Mouse (Mus musculus) lung, adult 2 months (tissue): ENCODE measurements at regions not wholly inside any gene's neighbourhood (a gene's known extent, or its start where the extent isn't known, plus 50 kb on each side); places are given as distances from the start of the nearest gene placed in this dataset.

Experiments
- DNase-seq: peaks from one replicate; pipeline ENCODE4 v3.0.0; 2022
- H3K4me1 ChIP-seq: fragments of 200-500 bp; 2 replicates; pipeline ENCODE4 v1.6.1; 2011; ENCODE audit warnings: low read length; ENCODE audit not compliant: control insufficient read depth, insufficient read depth
- H3K4me3 ChIP-seq: fragments of 200-500 bp; replicated peaks from 2 replicates; pipeline ENCODE3; 2011; ENCODE audit warnings: low read depth, mild to moderate bottlenecking, control low read depth, low read length; ENCODE audit errors: extremely low read depth
- CTCF ChIP-seq: fragments of 200-500 bp; IDR thresholded peaks from 2 replicates; pipeline ENCODE4 v1.5.1; 2011; ENCODE audit warnings: mild to moderate bottlenecking, low read length, control low read depth; ENCODE audit not compliant: insufficient read depth
- POLR2A ChIP-seq: fragments of 200-500 bp; IDR thresholded peaks from 2 replicates; pipeline ENCODE4 v1.6.1; 2011; ENCODE audit warnings: low read depth, mild to moderate bottlenecking, control low read depth, low read length, borderline replicate concordance; ENCODE audit errors: extremely low read depth
- WGBS: fragments of 180-500 bp; shearing (Covaris S2); methylation state at CpG from one replicate; pipeline ENCODE4 v1.1.7; 2018; 5-methylcytosine and 5-hydroxymethylcytosine counted together

GRCm38 (mm10) chr4:131188066-131188465 lies 243.9 kb downstream of the Matn1 start:
- H3K4me1 ChIP-seq: no peaks in the 10 kb centered on the region
- TF ChIP-seq POLR2A: no peak
- no peak for TF ChIP-seq CTCF
- WGBS: 70% methylated on average over 3 of the region's 3 CpGs
- no peak overlapping the region for H3K4me3 ChIP-seq
- DNase-seq: no peak

DNA sequence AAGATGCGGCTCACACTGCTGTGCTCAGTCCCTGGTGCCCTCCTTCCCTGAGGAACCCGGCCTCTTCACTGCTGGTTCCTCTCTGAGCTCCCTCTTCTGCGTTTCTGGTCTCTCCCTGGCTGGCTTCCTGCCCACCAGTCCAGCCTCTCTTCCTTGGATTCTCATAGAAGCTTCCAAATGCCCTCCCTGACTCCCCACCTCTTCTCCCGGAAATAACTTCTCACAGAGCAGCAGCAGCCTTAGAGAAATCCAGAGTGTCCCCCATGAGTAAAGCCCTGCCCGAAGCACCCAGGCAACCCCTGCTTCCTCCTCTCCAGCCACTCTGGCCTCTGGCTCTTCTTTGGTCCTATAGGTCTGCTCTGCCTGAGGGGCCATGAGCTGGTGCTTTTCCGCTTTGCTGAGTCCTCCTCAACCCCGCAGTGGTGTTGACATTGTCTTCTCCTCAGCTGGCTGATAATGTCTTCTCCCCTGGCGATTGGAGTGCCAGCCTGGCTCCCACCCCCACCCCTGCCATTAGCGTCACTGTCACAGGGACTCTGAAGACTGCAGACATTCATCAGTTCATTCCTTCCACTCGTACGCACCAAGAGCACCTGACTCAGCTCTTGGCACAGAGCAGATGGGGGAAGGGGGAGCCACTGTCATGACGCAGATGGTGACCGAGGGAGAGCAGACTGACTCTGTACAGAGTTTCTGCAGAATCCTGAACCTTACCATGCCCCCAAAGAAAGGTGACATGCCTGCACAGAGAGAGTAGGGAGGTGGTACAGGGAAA lies 247.1 kb downstream of the Matn1 start:
- H3K4me3 ChIP-seq: no peak overlapping the region
- DNase-seq: no peak
- H3K4me1 ChIP-seq: no peaks in the 10 kb centered on the region
- TF ChIP-seq CTCF (no peak), POLR2A (no peak)
- 47% methylated on average over 13 of the region's 13 CpGs for WGBS

DNA sequence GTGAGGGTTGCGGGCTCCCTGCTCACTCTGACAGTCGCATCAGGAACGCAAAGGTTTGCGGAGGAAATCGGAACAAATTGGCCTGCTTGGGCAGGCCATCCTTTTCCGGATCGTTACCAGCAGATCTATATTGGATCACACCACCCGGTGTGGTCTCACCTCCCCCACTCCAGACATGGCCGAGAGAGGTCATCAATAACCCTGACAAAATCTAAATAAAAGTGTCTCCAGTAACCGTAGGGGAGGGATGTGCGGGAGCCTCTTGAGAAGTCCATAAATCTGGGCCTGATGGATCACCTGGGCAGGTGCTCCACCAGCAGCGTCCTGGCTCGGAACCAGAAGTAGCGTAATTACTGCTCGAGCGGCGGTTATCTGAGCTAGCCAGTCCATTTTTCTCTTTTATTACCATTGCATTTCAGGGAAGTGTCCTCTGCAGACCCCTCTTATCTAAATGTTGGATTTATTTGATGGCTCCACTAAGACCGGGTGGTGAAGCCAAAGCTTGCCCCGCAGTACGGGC lies 249.8 kb downstream of the Matn1 start:
- 51% methylated on average over 20 of the region's 20 CpGs for WGBS
- DNase-seq: no peak
- H3K4me1 ChIP-seq: no peaks in the 10 kb centered on the region
- no peak for TF ChIP-seq POLR2A
- TF ChIP-seq CTCF: no peak
- no peak overlapping the region for H3K4me3 ChIP-seq

- H3K4me1 ChIP-seq: no peaks in the 10 kb centered on the region
- DNase-seq: no peak
- WGBS: 79% methylated on average over 4 of the region's 4 CpGs
- TF ChIP-seq POLR2A (no peak), CTCF (no peak)
- H3K4me3 ChIP-seq: no peak overlapping the region
These were observed 252.0 kb downstream of the Matn1 start for GRCm38 (mm10) chr4:131196147-131196546.

DNA sequence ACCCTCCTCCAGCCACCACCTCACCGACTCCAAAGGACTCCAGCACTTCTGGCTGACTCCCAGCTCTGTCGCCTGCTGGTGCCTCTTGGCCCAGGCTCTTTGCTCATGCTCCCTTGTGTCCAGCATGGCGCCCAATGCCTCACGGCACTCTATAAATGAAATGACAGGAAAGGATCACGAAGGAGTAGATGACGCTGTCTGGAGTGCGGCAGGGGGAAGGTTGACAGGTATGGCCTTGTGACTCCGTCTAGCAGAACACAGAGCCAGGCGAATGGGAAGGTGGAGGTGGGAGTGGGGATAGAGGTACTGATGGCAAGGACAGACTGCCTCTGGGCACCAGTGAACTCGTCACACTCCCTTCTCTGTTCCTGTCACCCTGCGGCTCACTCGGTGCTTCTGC lies 259.5 kb downstream of the Matn1 start:
- 86% methylated on average over 12 of the region's 12 CpGs for WGBS
- TF ChIP-seq CTCF (no peak), POLR2A (no peak)
- H3K4me3 ChIP-seq: no peak overlapping the region
- DNase-seq: no peak
- no peaks in the 10 kb centered on the region for H3K4me1 ChIP-seq

- Histone ChIP-seq H3K4me3 (no peak overlapping the region), H3K4me1 (no peaks in the 10 kb centered on the region)
- TF ChIP-seq CTCF (no peak), POLR2A (no peak)
- no peak for DNase-seq
- WGBS: 80% methylated on average over 3 of the region's 3 CpGs
These were observed 260.5 kb downstream of the Matn1 start for GRCm38 (mm10) chr4:131204722-131205121.

- Histone ChIP-seq H3K4me1 (no peaks in the 10 kb centered on the region), H3K4me3 (no peak overlapping the region)
- TF ChIP-seq CTCF (no peak), POLR2A (no peak)
- DNase-seq: no peak
- 65% methylated on average over 2 of the region's 2 CpGs for WGBS
These were observed 260.9 kb downstream of the Matn1 start for GRCm38 (mm10) chr4:131205127-131205526.

- H3K4me3 ChIP-seq: no peak overlapping the region
- TF ChIP-seq CTCF (no peak), POLR2A (no peak)
- DNase-seq: no peak
- H3K4me1 ChIP-seq: no peaks in the 10 kb centered on the region
- 46% methylated on average over 4 of the region's 4 CpGs for WGBS
These were observed 261.5 kb downstream of the Matn1 start for GRCm38 (mm10) chr4:131205685-131206084.

GRCm38 (mm10) chr4:131206181-131206885 lies 262.1 kb downstream of the Matn1 start:
- Histone ChIP-seq H3K4me1 (no peaks in the 10 kb centered on the region), H3K4me3 (no peak overlapping the region)
- TF ChIP-seq CTCF: no peak
- TF ChIP-seq POLR2A: no peak
- WGBS: 79% methylated on average over 8 of the region's 8 CpGs
- DNase-seq: no peak

DNA sequence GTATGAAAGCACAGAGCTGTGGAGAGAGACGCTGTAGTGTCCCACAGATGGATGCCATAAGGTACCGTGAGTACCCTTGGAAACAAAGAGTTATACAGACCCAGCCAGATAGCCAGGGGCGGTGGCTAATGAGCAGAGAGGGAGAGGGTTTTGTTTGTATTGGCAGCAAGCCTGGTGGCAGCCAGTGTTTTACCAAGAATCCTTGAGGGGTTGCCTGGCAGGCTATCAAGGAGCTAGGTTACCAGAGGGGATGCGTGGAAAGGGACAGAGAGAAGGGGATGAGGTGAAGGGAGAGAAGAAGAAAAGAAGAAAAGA lies 262.7 kb downstream of the Matn1 start:
- 60% methylated on average over 4 of the region's 4 CpGs for WGBS
- no peak for TF ChIP-seq CTCF
- no peak for TF ChIP-seq POLR2A
- DNase-seq: no peak
- Histone ChIP-seq H3K4me1 (no peaks in the 10 kb centered on the region), H3K4me3 (no peak overlapping the region)
